Mouse (Mus musculus) kidney, postnatal 14 days (tissue): ENCODE data around the gene Fh1.

ENCODE experiments used
- DNase-seq: peaks from one replicate; pipeline ENCODE4 v3.0.0; 2022; ENCODE audit warnings: mixed read lengths

The Fh1 gene

GRCm38 (mm10) chr1:175625257-175625879, at the start of gene Fh1:
Gene Fh1 (minus strand): TSS chr1:175625635.
- DNase-seq = peak; percentile 98

- DNase-seq = no peak
Observed at GRCm38 (mm10) chr1:175675116-175675515, 49.7 kb upstream of the Fh1 start.

GRCm38 (mm10) chr1:175673563-175674325, 48.3 kb upstream of the Fh1 start:
- no peak for DNase-seq

GRCm38 (mm10) chr1:175671626-175672025, 46.2 kb upstream of the Fh1 start:
- DNase-seq = no peak

GRCm38 (mm10) chr1:175670042-175670441, 44.6 kb upstream of the Fh1 start:
- DNase-seq = no peak

GRCm38 (mm10) chr1:175669456-175669855, 44.0 kb upstream of the Fh1 start:
- no peak for DNase-seq

GRCm38 (mm10) chr1:175668666-175669405, 43.4 kb upstream of the Fh1 start:
- DNase-seq = peak; percentile 31

GRCm38 (mm10) chr1:175659900-175660299, 34.5 kb upstream of the Fh1 start:
- DNase-seq = no peak

GRCm38 (mm10) chr1:175648615-175649014, 23.2 kb upstream of the Fh1 start:
- no peak for DNase-seq

GRCm38 (mm10) chr1:175646952-175647351, 21.5 kb upstream of the Fh1 start:
- peak; percentile 74 for DNase-seq

GRCm38 (mm10) chr1:175643496-175644265, 18.2 kb upstream of the Fh1 start:
- DNase-seq = no peak

GRCm38 (mm10) chr1:175640435-175641150, 15.2 kb upstream of the Fh1 start:
- no peak for DNase-seq

- DNase-seq = no peak
Observed at GRCm38 (mm10) chr1:175639072-175639471, 13.6 kb upstream of the Fh1 start.

GRCm38 (mm10) chr1:175637677-175638076, 12.2 kb upstream of the Fh1 start:
- no peak for DNase-seq

- DNase-seq = no peak
Observed at GRCm38 (mm10) chr1:175632470-175632869, 7.0 kb upstream of the Fh1 start.

GRCm38 (mm10) chr1:175631721-175632221, 6.3 kb upstream of the Fh1 start:
- peak; percentile 56 for DNase-seq

- DNase-seq = no peak
Observed at GRCm38 (mm10) chr1:175631080-175631479, 5.6 kb upstream of the Fh1 start.

- no peak for DNase-seq
Observed at GRCm38 (mm10) chr1:175630345-175630744, 4.9 kb upstream of the Fh1 start.

- DNase-seq = no peak
Observed at GRCm38 (mm10) chr1:175629248-175629647, 3.8 kb upstream of the Fh1 start.

GRCm38 (mm10) chr1:175625990-175626692, 706 bp upstream of the Fh1 start:
- peak; percentile 36 for DNase-seq

GRCm38 (mm10) chr1:175623656-175624055, 1.8 kb downstream of the Fh1 start:
- DNase-seq = no peak
